Mouse (Mus musculus) MEL (cell line): ENCODE data around the gene Zbtb20. TPM values are rescaled to one million over a fixed set of nuclear protein-coding genes. Genes with fewer than 3 reads are reported as not detected.

Experiments
- DNase-seq: peaks from one replicate; pipeline ENCODE4 v3.0.0; 2011; ENCODE audit warnings: low read depth, low spot score
- H3K27ac ChIP-seq: 2 replicates; pipeline ENCODE4 v1.5.1; 2012; ENCODE audit warnings: low read depth, mild to moderate bottlenecking, control low read depth, low read length, moderate library complexity; ENCODE audit not compliant: control insufficient read depth
- H3K27me3 ChIP-seq, 2 experiments: fragments of 150-350 bp in 1 of 2; sonication (generic) in 1 of 2; 2 replicates each; pipeline ENCODE4 v1.6.1; 2012; ENCODE audit warnings: low read length in 2 of 2, mild to moderate bottlenecking in 2 of 2, improper control_type of control experiment in 1 of 2, moderate library complexity in 1 of 2; ENCODE audit not compliant: insufficient read depth in 2 of 2, control insufficient read depth in 1 of 2
- H3K36me3 ChIP-seq, 2 experiments: 2 replicates each; pipeline ENCODE4 v1.6.1; 2012 to 2014; ENCODE audit warnings: low read length in 2 of 2, improper control_type of control experiment in 1 of 2, inconsistent platforms in 1 of 2, mild to moderate bottlenecking in 1 of 2; ENCODE audit not compliant: insufficient read depth in 2 of 2, control insufficient read depth in 1 of 2
- H3K4me1 ChIP-seq, 2 experiments: fragments of 150-350 bp in 1 of 2; sonication (generic) in 1 of 2; 2 replicates each; pipeline ENCODE4 v1.6.1; 2012; ENCODE audit warnings: low read length in 2 of 2, improper control_type of control experiment in 1 of 2, mild to moderate bottlenecking in 1 of 2; ENCODE audit not compliant: insufficient read depth in 2 of 2, control insufficient read depth in 1 of 2
- H3K4me3 ChIP-seq, 2 experiments: fragments of 150-350 bp in 1 of 2; sonication (generic) in 1 of 2; 2 replicates each; pipeline ENCODE4 v1.5.1; 2012; ENCODE audit warnings: low read depth in 2 of 2, low read length in 2 of 2, mild to moderate bottlenecking in 2 of 2, moderate library complexity in 2 of 2, control low read depth in 1 of 2, improper control_type of control experiment in 1 of 2; ENCODE audit not compliant: control insufficient read depth in 1 of 2, insufficient read depth in 1 of 2
- H3K79me2 ChIP-seq: 2 replicates; pipeline ENCODE4 v1.6.1; 2012; ENCODE audit warnings: mild to moderate bottlenecking, low read length, moderate library complexity; ENCODE audit not compliant: control insufficient read depth, poor library complexity, insufficient read depth
- H3K9ac ChIP-seq: 2 replicates; pipeline ENCODE4 v1.6.1; 2012; ENCODE audit warnings: low read depth, mild to moderate bottlenecking, control low read depth, low read length, moderate library complexity; ENCODE audit not compliant: control insufficient read depth, poor library complexity, severe bottlenecking
- H3K9me3 ChIP-seq: fragments of 150-350 bp; sonication (generic); replicated peaks from 2 replicates; pipeline ENCODE4 v1.6.1; 2012; ENCODE audit warnings: mild to moderate bottlenecking, low read length, improper control_type of control experiment, moderate library complexity; ENCODE audit not compliant: insufficient read depth
- CHD1 ChIP-seq: IDR thresholded peaks from 2 replicates; pipeline ENCODE4 v1.6.1; 2012; ENCODE audit warnings: low read depth, mild to moderate bottlenecking, inconsistent platforms, low read length, improper control_type of control experiment
- ELF1 ChIP-seq: IDR thresholded peaks from 2 replicates; pipeline ENCODE4 v1.6.1; 2014; ENCODE audit warnings: low read depth, mild to moderate bottlenecking, inconsistent platforms, low read length, improper control_type of control experiment, moderate library complexity
- ETS1 ChIP-seq: IDR thresholded peaks from 2 replicates; pipeline ENCODE4 v1.6.1; 2012; ENCODE audit warnings: low read depth, mild to moderate bottlenecking, inconsistent platforms, low read length, improper control_type of control experiment, moderate library complexity
- GABPA ChIP-seq: IDR thresholded peaks from 2 replicates; pipeline ENCODE4 v1.6.1; 2012; ENCODE audit warnings: low read depth, mild to moderate bottlenecking, inconsistent platforms, low read length, improper control_type of control experiment, moderate library complexity
- JUND ChIP-seq: IDR thresholded peaks from 2 replicates; pipeline ENCODE4 v1.6.1; 2011; ENCODE audit warnings: low read depth, mild to moderate bottlenecking, improper control_type of control experiment, low read length
- KAT2A ChIP-seq: conservative IDR thresholded peaks from 2 replicates; pipeline ENCODE4 v1.6.1; 2012; ENCODE audit warnings: low read depth, low read length, improper control_type of control experiment, inconsistent platforms
- NRF1 ChIP-seq: IDR thresholded peaks from 2 replicates; pipeline ENCODE4 v1.6.1; 2014; ENCODE audit warnings: low read depth, mild to moderate bottlenecking, inconsistent platforms, low read length, improper control_type of control experiment, moderate library complexity; ENCODE audit not compliant: poor library complexity, insufficient read depth, severe bottlenecking
- POLR2AphosphoS2 ChIP-seq: IDR thresholded peaks from 2 replicates; pipeline ENCODE4 v1.6.1; 2011; ENCODE audit warnings: low read length, improper control_type of control experiment
- RAD21 ChIP-seq: IDR thresholded peaks from 2 replicates; pipeline ENCODE4 v1.6.1; 2011; ENCODE audit warnings: mild to moderate bottlenecking, low read depth, low read length, improper control_type of control experiment
- UBTF ChIP-seq: IDR thresholded peaks from 2 replicates; pipeline ENCODE4 v1.6.1; 2012; ENCODE audit warnings: low read depth, mild to moderate bottlenecking, inconsistent platforms, low read length, improper control_type of control experiment, moderate library complexity, borderline replicate concordance; ENCODE audit not compliant: insufficient read depth
- USF2 ChIP-seq, 2 experiments: IDR thresholded peaks; 2 replicates each; pipeline ENCODE4 v1.6.1; 2011 to 2012; ENCODE audit warnings: improper control_type of control experiment in 2 of 2, low read length in 2 of 2, borderline replicate concordance in 1 of 2, inconsistent platforms in 1 of 2, low read depth in 1 of 2, mild to moderate bottlenecking in 1 of 2; ENCODE audit not compliant: insufficient read depth in 1 of 2
- ZNF384 ChIP-seq: IDR thresholded peaks from 2 replicates; pipeline ENCODE4 v1.6.1; 2012; ENCODE audit warnings: low read depth, mild to moderate bottlenecking, inconsistent platforms, low read length, improper control_type of control experiment
- polyA plus RNA-seq, 2 experiments: library from polyadenylated mRNA; stranded (reverse) in 1 of 2; unstranded in 1 of 2; fragments of >175 nt in 1 of 2; fragments of >200 nt in 1 of 2; gene quantifications; 2 replicates each; pipeline versions ENCODE4 v1.2.1 to v1.2.4; 2012; ENCODE audit warnings: low replicate concordance in 2 of 2, low read depth in 1 of 2; ENCODE audit not compliant: insufficient read length in 2 of 2, insufficient read depth in 1 of 2, missing spikeins in 1 of 2
- total RNA-seq: library from RNA; depleted of rRNA; stranded (reverse); fragments of 300-350 nt; gene quantifications from 2 replicates; pipeline ENCODE4 v1.2.3, GENCODE M21; 2012

The Zbtb20 gene
- total and polyA plus RNA-seq, 3 experiments: 0.17 to 0.27 TPM; not detected in 1

DNA sequence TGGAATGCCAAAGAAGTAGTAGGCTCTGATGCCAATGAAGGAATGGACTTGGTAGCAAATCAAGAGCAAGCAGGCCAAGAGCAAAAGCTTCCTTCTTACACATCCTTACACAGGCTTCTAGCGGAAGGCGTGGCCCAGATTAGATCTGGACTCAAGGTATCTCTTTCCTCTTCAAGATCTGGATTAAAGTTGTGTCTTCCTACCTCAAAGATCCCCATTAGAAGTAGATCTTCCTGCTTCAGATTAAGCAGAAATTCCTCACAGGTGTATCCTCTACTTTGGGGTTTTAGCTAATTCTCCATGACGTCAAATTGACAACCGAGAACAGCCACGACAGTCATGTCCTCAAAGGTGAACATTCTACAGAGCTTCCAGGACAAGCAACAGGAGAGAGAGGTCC, 816.1 kb downstream of the Zbtb20 start:
- Histone ChIP-seq H3K4me1 (peaks cover 2 to 12% of the 10 kb centered on the region in 2 experiments), H3K36me3 (peaks cover 0 to 6% of the 10 kb centered on the region in 2 experiments; a peak in 2 of 4 replicates), H3K4me3 (no peak overlapping the region), H3K27ac (no peak overlapping the region), H3K9me3 (no peaks in the 10 kb centered on the region), H3K79me2 (no peaks in the 10 kb centered on the region), H3K9ac (no peak overlapping the region), H3K27me3 (no peaks in the 10 kb centered on the region)
- no peak for DNase-seq
- TF ChIP-seq NRF1: no peak
- no peak for TF ChIP-seq GABPA
- no peak for TF ChIP-seq ETS1
- TF ChIP-seq ZNF384: no peak
- no peak for TF ChIP-seq KAT2A
- no peak for TF ChIP-seq CHD1
- no peak for TF ChIP-seq USF2 (IDR thresholded peaks at IDR 0.05; ENCODE audit: borderline replicate concordance in 1 of 2, insufficient read depth in 1 of 2, low read depth in 1 of 2, low read length in 2 of 2)
- no peak for TF ChIP-seq POLR2AphosphoS2
- TF ChIP-seq JUND: no peak
- TF ChIP-seq UBTF: no peak
- TF ChIP-seq RAD21: no peak
- no peak for TF ChIP-seq ELF1
